12 mouse cellular contexts compared by ENCODE assay signal in genomic region chr9:66516296-66516940, GRCm38 (mm10). TPM values are rescaled to one million over a fixed set of nuclear protein-coding genes. Genes with fewer than 3 reads are reported as not detected.
A peak's percentile ranks its signal among the peaks of the same experiment; 100 is the strongest.
DNase-seq lines count a peak whose midpoint lies in the region; ATAC-seq and TF ChIP-seq lines count a peak whose summit lies in the region.
"Had no signal": no experiment of that assay in that cellular context is flagged by ENCODE, and none has a peak within 500 bp of the region (broad histone marks: within the 10 kb centered on the region; RNA-seq: fewer than 3 reads in every experiment).

No protein-coding gene starts in this region.

- TF ChIP-seq CTCF in lung, postnatal 0 days (IDR thresholded peaks at IDR 0.05) = no peak

- ATAC-seq in lung, postnatal 0 days = no peak
- no peak for ATAC-seq in stomach, embryonic 15.5 days (ENCODE audit: insufficient read depth, low FRiP score, low read depth)
- no peak for ATAC-seq in kidney, embryonic 14.5 days (ENCODE audit: low FRiP score, low TSS enrichment)

- H3K36me3 ChIP-seq in lung, postnatal 0 days (ENCODE audit: insufficient read depth, low read length) = peaks cover 21% of the 10 kb centered on the region; the same call in 1 of the 2 replicates
- peaks cover 30% of the 10 kb centered on the region for H3K36me3 ChIP-seq in stomach, embryonic 15.5 days
- H3K36me3 ChIP-seq in kidney, embryonic 14.5 days (ENCODE audit: control insufficient read depth, insufficient read depth, low read length) = peaks cover 55% of the 10 kb centered on the region

- no peak overlapping the region for H3K9ac ChIP-seq in lung, postnatal 0 days (replicated peaks; ENCODE audit: low read depth)
- no peak overlapping the region for H3K9ac ChIP-seq in stomach, embryonic 15.5 days
- H3K9ac ChIP-seq in kidney, embryonic 14.5 days (ENCODE audit: low read depth, low read length) = no peak overlapping the region
- H3K9ac ChIP-seq: embryonic facial prominence, embryonic 13.5 days; liver, embryonic 14.5 days had no signal

- DNase-seq in lung, postnatal 0 days (ENCODE audit: low spot score) = peak; percentile 55
- no peak for DNase-seq in lung, postnatal 25 days (ENCODE audit: low spot score)
- peak; percentile 56 for DNase-seq in adrenal gland, postnatal 10 days
- peak; percentile 43 to 53 for DNase-seq in cerebellum, postnatal 10 days
- DNase-seq in gastrocnemius, postnatal 10 days = no peak
- DNase-seq: right cerebral cortex, adult 18-20 months had no signal

- 75% methylated on average over 6 of the region's 6 CpGs for WGBS in lung, postnatal 0 days
- 80% methylated on average over 6 of the region's 6 CpGs for WGBS in stomach, embryonic 15.5 days
- 88% methylated on average over 6 of the region's 6 CpGs for WGBS in kidney, embryonic 14.5 days

- no peak overlapping the region for H3K4me2 ChIP-seq in lung, postnatal 0 days (replicated peaks; ENCODE audit: low read depth, low read length)
- H3K4me2 ChIP-seq in stomach, embryonic 15.5 days = no peak overlapping the region
- no peak overlapping the region for H3K4me2 ChIP-seq in kidney, embryonic 14.5 days (replicated peaks; ENCODE audit: low read depth, low read length)
- H3K4me2 ChIP-seq: embryonic facial prominence, embryonic 13.5 days had no signal

- H3K4me1 ChIP-seq in lung, postnatal 0 days (ENCODE audit: insufficient read depth, low read depth, low read length) = no peaks in the 10 kb centered on the region
- H3K4me1 ChIP-seq in stomach, embryonic 15.5 days = 0 out of 2 replicates have a peak, but pooled peaks cover 12% of the 10 kb centered on the region
- H3K4me1 ChIP-seq in kidney, embryonic 14.5 days (ENCODE audit: control insufficient read depth, insufficient read depth, low read length) = peaks cover 8% of the 10 kb centered on the region

- no peak for TF ChIP-seq EP300 in lung, postnatal 0 days (IDR thresholded peaks at IDR 0.05)

- no peaks in the 10 kb centered on the region for H3K27me3 ChIP-seq in lung, postnatal 0 days (replicated peaks; ENCODE audit: insufficient read depth, low read length)
- no peaks in the 10 kb centered on the region for H3K27me3 ChIP-seq in stomach, embryonic 15.5 days (replicated peaks)
- H3K27me3 ChIP-seq in kidney, embryonic 14.5 days (ENCODE audit: control insufficient read depth, insufficient read depth, low read length) = no peaks in the 10 kb centered on the region
- H3K27me3 ChIP-seq: embryonic facial prominence, embryonic 13.5 days had no signal

- H3K27ac ChIP-seq in lung, postnatal 0 days (ENCODE audit: low read length) = no peak overlapping the region
- H3K27ac ChIP-seq in stomach, embryonic 15.5 days = peak overlapping the region; percentile 36; the same call in 1 of the 2 replicates
- H3K27ac ChIP-seq in kidney, embryonic 14.5 days (ENCODE audit: low read depth, low read length) = no peak overlapping the region
- H3K27ac ChIP-seq: embryonic facial prominence, embryonic 13.5 days; left cerebral cortex, adult 2 months; liver, embryonic 14.5 days had no signal

- H3K4me3 ChIP-seq in lung, postnatal 0 days (ENCODE audit: low read depth, low read length) = no peak overlapping the region
- no peak overlapping the region for H3K4me3 ChIP-seq in stomach, embryonic 15.5 days (replicated peaks)
- H3K4me3 ChIP-seq in kidney, embryonic 14.5 days (ENCODE audit: low read length) = no peak overlapping the region
- H3K4me3 ChIP-seq: embryonic facial prominence, embryonic 13.5 days; left cerebral cortex, adult 2 months had no signal

- H3K9me3 ChIP-seq in lung, postnatal 0 days (ENCODE audit: low read length) = no peaks in the 10 kb centered on the region
- H3K9me3 ChIP-seq in stomach, embryonic 15.5 days = no peaks in the 10 kb centered on the region
- H3K9me3 ChIP-seq in kidney, embryonic 14.5 days (ENCODE audit: control insufficient read depth, low read length) = no peaks in the 10 kb centered on the region
- H3K9me3 ChIP-seq: embryonic facial prominence, embryonic 13.5 days; G1E had no signal

RNA-seq across cellular contexts. Expression of gene Fbxl22, which starts 2.0 kb away (rescaled TPM):
- 3.4 and 3.6 TPM in 2 replicates for polyA plus RNA-seq in lung, postnatal 0 days (2015; fragmentation: Nextera tagmentation; extraction: Ambion mirVana)
- total RNA-seq in adrenal gland, postnatal 10 days (2021) = 1 to 10 TPM; 1.4 to 1.9 TPM
- polyA plus RNA-seq in stomach, embryonic 15.5 days (2015; fragmentation: Nextera tagmentation; extraction: Ambion mirVana) = 19.2 and 19.9 TPM in 2 replicates
- polyA plus RNA-seq in kidney, embryonic 14.5 days (2014; fragmentation: Nextera tagmentation; extraction: Ambion mirVana) = 1.8 and 2.3 TPM in 2 replicates
- 10 to 100 TPM; 36.0 to 38.6 TPM for total RNA-seq in gastrocnemius, postnatal 10 days (2021)

Comparison
In these comparisons a context has a peak if more than half of its experiments do, and no peak if none do; other contexts are left out.
1. DNase-seq: peak in lung, postnatal 0 days (single experiment), adrenal gland, postnatal 10 days (single experiment) and cerebellum, postnatal 10 days (2 of 2); none in lung, postnatal 25 days (single experiment) and gastrocnemius, postnatal 10 days (single experiment).